Comparison of ENCODE assay signal across 8 mouse cellular contexts in genomic region chrX:9747305-9747938, GRCm38 (mm10).
DNase-seq lines count a peak whose midpoint lies in the region; ATAC-seq and TF ChIP-seq lines count a peak whose summit lies in the region.
"Had no signal": no experiment of that assay in that cellular context is flagged by ENCODE, and none has a peak within 500 bp of the region (broad histone marks: within the 10 kb centered on the region; RNA-seq: fewer than 3 reads in every experiment).

No protein-coding gene starts in this region.

- H3K9me3 ChIP-seq in forebrain, embryonic 16.5 days (ENCODE audit: control insufficient read depth, low read length) = no peaks in the 10 kb centered on the region
- H3K9me3 ChIP-seq in intestine, embryonic 16.5 days (ENCODE audit: control insufficient read depth, low read length) = no peaks in the 10 kb centered on the region
- no peaks in the 10 kb centered on the region for H3K9me3 ChIP-seq in midbrain, embryonic 11.5 days (ENCODE audit: control insufficient read depth, low read length)

- H3K4me1 ChIP-seq in bone marrow macrophage, adult 2 months (ENCODE audit: control insufficient read depth, insufficient read depth, low read length) = no peaks in the 10 kb centered on the region
- H3K4me1 ChIP-seq in forebrain, embryonic 16.5 days (replicated peaks; ENCODE audit: control insufficient read depth, insufficient read depth, low read length) = no peaks in the 10 kb centered on the region
- H3K4me1 ChIP-seq in intestine, embryonic 16.5 days (ENCODE audit: control insufficient read depth, insufficient read depth, low read length) = no peaks in the 10 kb centered on the region
- H3K4me1 ChIP-seq in midbrain, embryonic 11.5 days (ENCODE audit: control insufficient read depth, insufficient read depth, low read length) = no peaks in the 10 kb centered on the region

- peak; percentile 47 for DNase-seq in R1 (ENCODE audit: low read depth, low spot score)
- peak; percentile 19 for DNase-seq in left cerebral cortex, postnatal 4 days
- peak; percentile 89 for DNase-seq in midbrain, embryonic 11.5 days (ENCODE audit: low spot score, missing footprints)
- peak; percentile 6 to 28 for DNase-seq in spleen, postnatal 14 days (ENCODE audit: low spot score in 2 of 2)

- H3K9ac ChIP-seq in forebrain, embryonic 16.5 days (replicated peaks; ENCODE audit: low read depth, low read length) = peak overlapping the region; percentile 26; the same call in 1 of the 2 replicates
- peak overlapping the region; percentile 51; the same call in 1 of the 2 replicates for H3K9ac ChIP-seq in intestine, embryonic 16.5 days (ENCODE audit: low read depth, low read length)
- H3K9ac ChIP-seq in midbrain, embryonic 11.5 days (ENCODE audit: low read length) = peak overlapping the region; percentile 24; the same call in 1 of the 2 replicates

- WGBS in forebrain, embryonic 16.5 days = 25% methylated on average over 27 of the region's 27 CpGs
- 20% methylated on average over 21 of the region's 27 CpGs for WGBS in intestine, embryonic 16.5 days
- 15% methylated on average over 22 of the region's 27 CpGs for WGBS in midbrain, embryonic 11.5 days

- no peaks in the 10 kb centered on the region for H3K36me3 ChIP-seq in forebrain, embryonic 16.5 days (ENCODE audit: control insufficient read depth, insufficient read depth)
- H3K36me3 ChIP-seq in intestine, embryonic 16.5 days (ENCODE audit: control insufficient read depth, insufficient read depth, low read length) = no peaks in the 10 kb centered on the region
- H3K36me3 ChIP-seq in midbrain, embryonic 11.5 days (ENCODE audit: control insufficient read depth, insufficient read depth, low read length) = no peaks in the 10 kb centered on the region

- H3K4me3 ChIP-seq in bone marrow macrophage, adult 2 months (ENCODE audit: insufficient read depth, low read length) = peak overlapping the region; percentile 11; the same call in 1 of the 2 replicates
- H3K4me3 ChIP-seq in forebrain, embryonic 16.5 days (replicated peaks; ENCODE audit: low read length) = peak overlapping the region; percentile 43
- H3K4me3 ChIP-seq in intestine, embryonic 16.5 days (ENCODE audit: low read length) = peak overlapping the region; percentile 44
- peak overlapping the region; percentile 14 for H3K4me3 ChIP-seq in midbrain, embryonic 11.5 days (ENCODE audit: low read depth, low read length)

- no peak for TF ChIP-seq CTCF in bone marrow macrophage, adult 2 months (IDR thresholded peaks at IDR 0.05; ENCODE audit: low read depth, low read length)

- intact Hi-C loops in left cerebral cortex, postnatal 4 days (cut with DNase I) = no loop called here

- no peak overlapping the region for H3K27ac ChIP-seq in bone marrow macrophage, adult 2 months (ENCODE audit: insufficient read depth, low read depth, low read length)
- H3K27ac ChIP-seq in forebrain, embryonic 16.5 days (ENCODE audit: low read length) = no peak overlapping the region
- H3K27ac ChIP-seq in intestine, embryonic 16.5 days (ENCODE audit: low read length) = no peak overlapping the region
- H3K27ac ChIP-seq in midbrain, embryonic 11.5 days (ENCODE audit: low read depth, low read length) = no peak overlapping the region
- H3K27ac ChIP-seq: macrophage had no signal

- H3K27me3 ChIP-seq in forebrain, embryonic 16.5 days (replicated peaks; ENCODE audit: control insufficient read depth, insufficient read depth, low read length) = no peaks in the 10 kb centered on the region
- H3K27me3 ChIP-seq in intestine, embryonic 16.5 days (replicated peaks; ENCODE audit: control insufficient read depth, insufficient read depth, low read length) = no peaks in the 10 kb centered on the region
- H3K27me3 ChIP-seq in midbrain, embryonic 11.5 days (ENCODE audit: control insufficient read depth, insufficient read depth, low read length) = no peaks in the 10 kb centered on the region

- peak overlapping the region; percentile 54 for H3K4me2 ChIP-seq in forebrain, embryonic 16.5 days (ENCODE audit: low read length)
- H3K4me2 ChIP-seq in intestine, embryonic 16.5 days (ENCODE audit: low read depth, low read length) = peak overlapping the region; percentile 56
- H3K4me2 ChIP-seq in midbrain, embryonic 11.5 days = peak overlapping the region; percentile 43

- no peak for TF ChIP-seq POLR2A in bone marrow macrophage, adult 2 months (IDR thresholded peaks at IDR 0.05; ENCODE audit: borderline replicate concordance, low read depth, low read length)

- ATAC-seq in forebrain, embryonic 16.5 days = peak; percentile 72
- ATAC-seq in intestine, embryonic 16.5 days = peak; percentile 93
- peak; percentile 61 for ATAC-seq in midbrain, embryonic 11.5 days (ENCODE audit: low FRiP score)

Comparison
In these comparisons a context has a peak if more than half of its experiments do, and no peak if none do; other contexts are left out.
1. DNase-seq: peak in every context shown above with its lines; median percentile 89 in midbrain, embryonic 11.5 days; 47 in R1; 19 in left cerebral cortex, postnatal 4 days; 17 in spleen, postnatal 14 days.